Mouse (Mus musculus): ENCODE data around the gene Aurkb. TPM values are rescaled to one million over a fixed set of nuclear protein-coding genes. Genes with fewer than 3 reads are reported as not detected.

The Aurkb gene
- polyA plus RNA-seq, 1 experiment from 2014 or later = 139 TPM

DNA sequence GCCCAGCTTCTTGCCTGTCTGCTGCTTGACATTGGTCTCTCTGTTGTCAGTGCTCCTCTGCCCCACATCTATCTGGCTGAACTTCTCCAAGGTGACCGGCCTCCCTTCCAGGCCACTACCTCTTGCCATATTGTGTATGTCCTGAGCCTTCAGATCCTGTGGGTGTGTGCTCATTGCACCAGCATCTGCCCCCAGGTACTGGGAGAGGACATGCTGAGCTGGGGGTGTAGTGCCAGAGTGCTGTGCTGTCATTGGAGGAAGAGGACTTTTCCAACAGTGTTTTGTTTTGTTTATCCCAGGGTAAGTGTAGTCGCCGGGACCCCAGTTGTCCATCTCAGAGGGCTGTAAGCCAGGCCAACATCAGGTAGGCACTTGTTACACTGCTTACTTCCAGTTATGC, 10.9 kb upstream of the Aurkb start:
- ATAC-seq = no peak
- no peak overlapping the region for H3K4me2 ChIP-seq (ENCODE audit: low read depth, low read length)
- peaks cover 25% of the 10 kb centered on the region for H3K4me1 ChIP-seq (ENCODE audit: control insufficient read depth, insufficient read depth, low read length)
- H3K36me3 ChIP-seq (ENCODE audit: control insufficient read depth, insufficient read depth, low read length) = peaks cover 13% of the 10 kb centered on the region
- H3K9ac ChIP-seq (ENCODE audit: low read depth, low read length) = no peak overlapping the region
- H3K27me3 ChIP-seq (replicated peaks; ENCODE audit: control insufficient read depth, insufficient read depth, low read length) = no peaks in the 10 kb centered on the region
- no peak overlapping the region for H3K4me3 ChIP-seq (ENCODE audit: low read length)
- H3K27ac ChIP-seq (ENCODE audit: low read length) = no peak overlapping the region
- no peaks in the 10 kb centered on the region for H3K9me3 ChIP-seq (ENCODE audit: control insufficient read depth, low read length)
- WGBS = 92% methylated on average over 3 of the region's 3 CpGs

- H3K4me1 ChIP-seq (ENCODE audit: control insufficient read depth, insufficient read depth, low read length) = peaks cover 25% of the 10 kb centered on the region
- H3K9me3 ChIP-seq (ENCODE audit: control insufficient read depth, low read length) = no peaks in the 10 kb centered on the region
- H3K27me3 ChIP-seq (replicated peaks; ENCODE audit: control insufficient read depth, insufficient read depth, low read length) = no peaks in the 10 kb centered on the region
- WGBS = 81% methylated on average over 9 of the region's 9 CpGs
- peak overlapping the region; percentile 36; the same call in 1 of the 2 replicates for H3K9ac ChIP-seq (ENCODE audit: low read depth, low read length)
- peak overlapping the region; percentile 62 for H3K27ac ChIP-seq (ENCODE audit: low read length)
- ATAC-seq = no peak
- peak overlapping the region; percentile 71; the same call in 1 of the 2 replicates for H3K4me2 ChIP-seq (ENCODE audit: low read depth, low read length)
- peaks cover 13% of the 10 kb centered on the region for H3K36me3 ChIP-seq (ENCODE audit: control insufficient read depth, insufficient read depth, low read length)
- no peak overlapping the region; the same call in 1 of the 2 replicates for H3K4me3 ChIP-seq (ENCODE audit: low read length)
Observed at GRCm38 (mm10) chr11:69035411-69035810, 10.0 kb upstream of the Aurkb start.

GRCm38 (mm10) chr11:69035849-69036248, 9.6 kb upstream of the Aurkb start:
- Histone ChIP-seq H3K9ac (ENCODE audit: low read depth, low read length) (peak overlapping the region; percentile 36; the same call in 1 of the 2 replicates), H3K4me2 (ENCODE audit: low read depth, low read length) (peak overlapping the region; percentile 71), H3K27me3 (replicated peaks; ENCODE audit: control insufficient read depth, insufficient read depth, low read length) (no peaks in the 10 kb centered on the region), H3K9me3 (ENCODE audit: control insufficient read depth, low read length) (no peaks in the 10 kb centered on the region), H3K4me3 (ENCODE audit: low read length) (peak overlapping the region; percentile 79), H3K27ac (ENCODE audit: low read length) (peak overlapping the region; percentile 62), H3K36me3 (ENCODE audit: control insufficient read depth, insufficient read depth, low read length) (peaks cover 13% of the 10 kb centered on the region), H3K4me1 (ENCODE audit: control insufficient read depth, insufficient read depth, low read length) (peaks cover 25% of the 10 kb centered on the region)
- peak; percentile 33 for ATAC-seq
- WGBS = 5% methylated on average over 8 of the region's 8 CpGs

DNA sequence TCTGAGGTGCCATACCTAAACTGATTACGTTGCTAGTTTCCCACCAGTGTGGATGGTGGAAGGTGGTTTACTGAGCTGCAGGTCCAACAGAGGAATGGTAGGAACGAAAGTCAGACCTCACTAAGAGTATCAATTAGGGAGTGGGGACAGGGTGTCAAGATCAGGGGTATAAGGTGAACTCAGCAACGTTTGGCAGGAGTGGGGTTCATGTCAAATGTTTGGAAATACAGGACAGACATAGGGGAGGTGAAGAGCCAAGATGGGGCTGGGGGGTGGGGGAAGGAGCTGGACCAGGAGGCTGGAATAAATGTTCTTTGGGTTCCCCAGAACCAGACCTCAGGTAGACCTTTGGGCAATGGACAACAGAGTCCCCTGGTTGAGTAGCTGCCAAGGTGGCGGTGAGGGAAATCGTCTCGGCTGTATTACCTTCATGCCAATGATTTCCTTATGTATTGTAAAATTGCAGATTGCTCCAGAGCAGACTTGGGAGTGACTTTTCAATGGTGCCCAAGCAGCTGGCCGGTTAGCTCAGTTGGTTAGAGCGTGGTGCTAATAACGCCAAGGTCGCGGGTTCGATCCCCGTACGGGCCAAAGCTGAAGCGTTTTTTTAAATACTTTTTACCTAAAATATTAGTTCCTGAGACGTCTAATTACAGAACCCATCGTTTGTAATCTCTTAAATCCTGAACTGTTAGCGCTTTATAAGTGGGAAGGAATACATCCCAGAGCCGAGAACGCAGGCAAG, 8.8 kb upstream of the Aurkb start:
- no peaks in the 10 kb centered on the region for H3K27me3 ChIP-seq (replicated peaks; ENCODE audit: control insufficient read depth, insufficient read depth, low read length)
- no peaks in the 10 kb centered on the region for H3K9me3 ChIP-seq (ENCODE audit: control insufficient read depth, low read length)
- H3K9ac ChIP-seq (ENCODE audit: low read depth, low read length) = peak overlapping the region; percentile 74
- ATAC-seq = peak; percentile 27; the same call in 1 of the 2 replicates
- peak overlapping the region; percentile 81 for H3K27ac ChIP-seq (ENCODE audit: low read length)
- H3K4me3 ChIP-seq (ENCODE audit: low read length) = peak overlapping the region; percentile 79
- 8% methylated on average over 20 of the region's 20 CpGs for WGBS
- H3K4me1 ChIP-seq (ENCODE audit: control insufficient read depth, insufficient read depth, low read length) = peaks cover 25% of the 10 kb centered on the region
- peaks cover 9% of the 10 kb centered on the region for H3K36me3 ChIP-seq (ENCODE audit: control insufficient read depth, insufficient read depth, low read length)
- H3K4me2 ChIP-seq (ENCODE audit: low read depth, low read length) = peak overlapping the region; percentile 71

DNA sequence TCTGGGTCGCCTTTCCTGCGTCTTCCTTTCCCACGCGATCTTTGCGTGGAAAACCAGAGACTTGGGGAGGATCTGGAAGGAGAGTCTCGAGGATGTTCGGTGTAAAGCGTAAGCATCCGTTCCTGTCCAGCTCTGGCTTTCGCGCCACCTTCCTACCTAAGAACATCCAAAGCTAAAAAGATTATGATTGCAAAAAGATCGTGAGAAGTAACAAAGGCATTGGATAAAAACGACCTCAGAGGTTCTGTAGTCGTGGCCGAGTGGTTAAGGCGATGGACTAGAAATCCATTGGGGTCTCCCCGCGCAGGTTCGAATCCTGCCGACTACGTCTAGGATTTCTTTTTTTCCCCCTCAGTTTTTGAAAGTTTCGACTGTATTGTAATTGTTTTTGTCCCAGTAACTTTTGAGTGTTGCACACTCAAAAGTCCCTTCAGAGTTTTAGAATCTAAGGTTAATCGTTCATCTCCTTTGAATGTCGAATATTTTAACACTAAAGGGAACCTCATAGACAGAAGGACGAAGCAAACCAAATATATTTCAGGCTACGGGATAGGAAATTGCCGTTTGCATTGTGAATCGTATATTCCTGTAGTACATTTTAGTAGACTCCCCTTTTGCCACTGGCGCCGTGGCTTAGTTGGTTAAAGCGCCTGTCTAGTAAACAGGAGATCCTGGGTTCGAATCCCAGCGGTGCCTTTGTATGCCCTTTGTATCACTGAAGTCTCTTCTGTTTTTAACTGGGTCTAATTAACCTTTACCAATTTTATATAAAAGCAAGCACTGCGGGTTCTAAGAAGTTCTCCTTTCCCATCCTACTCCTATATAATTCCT, 8.0 kb upstream of the Aurkb start:
- peak overlapping the region; percentile 79 for H3K4me3 ChIP-seq (ENCODE audit: low read length)
- H3K4me2 ChIP-seq (ENCODE audit: low read depth, low read length) = peak overlapping the region; percentile 71
- H3K36me3 ChIP-seq (ENCODE audit: control insufficient read depth, insufficient read depth, low read length) = peaks cover 9% of the 10 kb centered on the region
- under 1% methylated on average over 34 of the region's 34 CpGs for WGBS
- peaks cover 25% of the 10 kb centered on the region for H3K4me1 ChIP-seq (ENCODE audit: control insufficient read depth, insufficient read depth, low read length)
- peak; percentile 52 for ATAC-seq
- peak overlapping the region; percentile 74 for H3K9ac ChIP-seq (ENCODE audit: low read depth, low read length)
- H3K27ac ChIP-seq (ENCODE audit: low read length) = peak overlapping the region; percentile 81
- no peaks in the 10 kb centered on the region for H3K27me3 ChIP-seq (replicated peaks; ENCODE audit: control insufficient read depth, insufficient read depth, low read length)
- H3K9me3 ChIP-seq (ENCODE audit: control insufficient read depth, low read length) = no peaks in the 10 kb centered on the region

DNA sequence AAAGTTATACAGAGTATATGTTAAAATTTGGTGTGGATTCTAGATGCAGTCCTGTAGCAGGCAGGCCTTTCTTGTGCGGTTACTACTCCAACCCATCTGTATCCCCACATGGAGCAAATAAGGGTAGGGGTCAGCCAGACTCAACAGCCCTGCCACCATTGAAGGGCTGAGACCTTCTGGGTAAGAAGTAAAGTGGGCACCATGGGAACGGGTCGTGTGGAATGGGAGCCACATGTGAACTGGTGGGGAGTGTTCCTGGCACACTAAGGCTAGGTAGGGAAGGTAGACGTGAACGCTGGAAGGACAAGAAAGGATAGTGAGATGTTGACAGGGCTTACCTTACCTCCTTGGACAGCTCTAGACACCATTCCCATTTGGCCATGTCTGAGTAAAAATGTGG, 7.3 kb upstream of the Aurkb start:
- no peak for ATAC-seq
- Histone ChIP-seq H3K36me3 (ENCODE audit: control insufficient read depth, insufficient read depth, low read length) (peaks cover 9% of the 10 kb centered on the region), H3K27me3 (replicated peaks; ENCODE audit: control insufficient read depth, insufficient read depth, low read length) (no peaks in the 10 kb centered on the region), H3K9ac (ENCODE audit: low read depth, low read length) (no peak overlapping the region), H3K4me1 (ENCODE audit: control insufficient read depth, insufficient read depth, low read length) (peaks cover 25% of the 10 kb centered on the region), H3K4me3 (ENCODE audit: low read length) (no peak overlapping the region), H3K27ac (ENCODE audit: low read length) (0 out of 2 replicates have a peak overlapping the region, but pooled peaks have one; percentile 8), H3K4me2 (ENCODE audit: low read depth, low read length) (no peak overlapping the region), H3K9me3 (ENCODE audit: control insufficient read depth, low read length) (no peaks in the 10 kb centered on the region)
- WGBS = 70% methylated on average over 5 of the region's 5 CpGs

- peak overlapping the region; percentile 67 for H3K4me2 ChIP-seq (ENCODE audit: low read depth, low read length)
- H3K9me3 ChIP-seq (ENCODE audit: control insufficient read depth, low read length) = no peaks in the 10 kb centered on the region
- H3K9ac ChIP-seq (ENCODE audit: low read depth, low read length) = peak overlapping the region; percentile 86
- H3K27ac ChIP-seq (ENCODE audit: low read length) = peak overlapping the region; percentile 90
- H3K36me3 ChIP-seq (ENCODE audit: control insufficient read depth, insufficient read depth, low read length) = peaks cover 9% of the 10 kb centered on the region
- no peak for ATAC-seq
- no peaks in the 10 kb centered on the region for H3K27me3 ChIP-seq (replicated peaks; ENCODE audit: control insufficient read depth, insufficient read depth, low read length)
- 8% methylated on average over 9 of the region's 9 CpGs for WGBS
- peak overlapping the region; percentile 84 for H3K4me3 ChIP-seq (ENCODE audit: low read length)
- peaks cover 16% of the 10 kb centered on the region for H3K4me1 ChIP-seq (ENCODE audit: control insufficient read depth, insufficient read depth, low read length)
Observed at GRCm38 (mm10) chr11:69046395-69046774, 938 bp downstream of the Aurkb start.

DNA sequence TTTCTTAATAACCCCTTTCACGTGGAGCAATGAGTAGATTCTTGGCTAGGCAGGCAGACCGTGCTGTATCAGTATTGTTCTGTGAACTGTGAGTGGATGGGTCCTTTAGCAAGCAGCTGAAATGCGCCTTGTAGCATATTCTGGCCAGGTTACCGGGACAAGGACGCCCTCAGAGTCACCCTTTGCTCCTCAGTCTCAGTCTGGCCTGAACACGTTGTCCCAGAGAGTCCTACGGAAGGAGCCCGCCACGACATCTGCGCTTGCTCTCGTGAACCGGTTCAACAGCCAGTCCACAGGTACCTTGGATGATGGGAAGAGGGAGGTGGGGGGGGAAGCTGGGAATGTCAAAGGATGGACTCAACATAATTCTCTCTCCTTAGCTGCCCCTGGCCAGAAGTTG, 2.1 kb downstream of the Aurkb start:
- H3K9me3 ChIP-seq (ENCODE audit: control insufficient read depth, low read length) = no peaks in the 10 kb centered on the region
- peaks cover 9% of the 10 kb centered on the region for H3K36me3 ChIP-seq (ENCODE audit: control insufficient read depth, insufficient read depth, low read length)
- no peak overlapping the region for H3K4me3 ChIP-seq (ENCODE audit: low read length)
- no peaks in the 10 kb centered on the region for H3K27me3 ChIP-seq (replicated peaks; ENCODE audit: control insufficient read depth, insufficient read depth, low read length)
- peak overlapping the region; percentile 67; the same call in 1 of the 2 replicates for H3K4me2 ChIP-seq (ENCODE audit: low read depth, low read length)
- H3K9ac ChIP-seq (ENCODE audit: low read depth, low read length) = no peak overlapping the region
- 90% methylated on average over 12 of the region's 12 CpGs for WGBS
- H3K27ac ChIP-seq (ENCODE audit: low read length) = no peak overlapping the region
- ATAC-seq = no peak
- peaks cover 16% of the 10 kb centered on the region for H3K4me1 ChIP-seq (ENCODE audit: control insufficient read depth, insufficient read depth, low read length)

- no peak for ATAC-seq
- 92% methylated on average over 14 of the region's 14 CpGs for WGBS
- H3K4me3 ChIP-seq (ENCODE audit: low read length) = no peak overlapping the region
Observed at GRCm38 (mm10) chr11:69048151-69048550, 2.7 kb downstream of the Aurkb start.

More at GRCm38 (mm10) chr11:69048151-69048550, 2.7 kb downstream of the Aurkb start:
- Histone ChIP-seq H3K4me1 (ENCODE audit: control insufficient read depth, insufficient read depth, low read length) (peaks cover 16% of the 10 kb centered on the region), H3K9me3 (ENCODE audit: control insufficient read depth, low read length) (no peaks in the 10 kb centered on the region), H3K4me2 (ENCODE audit: low read depth, low read length) (no peak overlapping the region), H3K27me3 (replicated peaks; ENCODE audit: control insufficient read depth, insufficient read depth, low read length) (no peaks in the 10 kb centered on the region), H3K9ac (ENCODE audit: low read depth, low read length) (no peak overlapping the region), H3K27ac (ENCODE audit: low read length) (no peak overlapping the region), H3K36me3 (ENCODE audit: control insufficient read depth, insufficient read depth, low read length) (peaks cover 9% of the 10 kb centered on the region)

Measured in intestine, embryonic 16.5 days (tissue).